Mouse (Mus musculus) G1E-ER4 (cell line): Measurements from ENCODE around the gene Wdr91. TPM values are rescaled to one million over a fixed set of nuclear protein-coding genes. Genes with fewer than 3 reads are reported as not detected.

ENCODE experiments used
- GATA1 ChIP-seq: IDR thresholded peaks from one replicate; pipeline ENCODE4 v1.8.0; 2012; ENCODE audit warnings: low read length, inconsistent platforms
- polyA plus RNA-seq: library from polyadenylated mRNA; stranded (reverse); fragments of >175 nt; gene quantifications from 2 replicates; pipeline ENCODE4 v1.2.3, GENCODE M21; 2012

Wdr91 gene
- polyA plus RNA-seq, 1 experiment, result 14.8 TPM

- no peak for TF ChIP-seq GATA1
These were observed 22.0 kb upstream of the Wdr91 start for GRCm38 (mm10) chr6:34932633-34933032.

- TF ChIP-seq GATA1, result no peak
These were observed 16.9 kb upstream of the Wdr91 start for GRCm38 (mm10) chr6:34927594-34927993.

GRCm38 (mm10) chr6:34927156-34927555, 16.5 kb upstream of the Wdr91 start:
- TF ChIP-seq GATA1, result no peak

- TF ChIP-seq GATA1, result no peak
These were observed 11.3 kb upstream of the Wdr91 start for GRCm38 (mm10) chr6:34921941-34922340.

GRCm38 (mm10) chr6:34920631-34921030, 10.0 kb upstream of the Wdr91 start:
- TF ChIP-seq GATA1, result no peak

- no peak for TF ChIP-seq GATA1
These were observed 9.3 kb upstream of the Wdr91 start, which contains the start of gene Stra8 for GRCm38 (mm10) chr6:34919956-34920355. Gene Stra8, plus strand, starts transcription at chr6:34920163.

GRCm38 (mm10) chr6:34919146-34919545, 8.5 kb upstream of the Wdr91 start:
- TF ChIP-seq GATA1, result no peak

GRCm38 (mm10) chr6:34914462-34914861, 3.8 kb upstream of the Wdr91 start:
- TF ChIP-seq GATA1, result no peak

GRCm38 (mm10) chr6:34913341-34914040, 2.8 kb upstream of the Wdr91 start:
- TF ChIP-seq GATA1, result no peak

- no peak for TF ChIP-seq GATA1
These were observed 888 bp downstream of the Wdr91 start for GRCm38 (mm10) chr6:34909631-34910345.

GRCm38 (mm10) chr6:34907696-34908260, 2.9 kb downstream of the Wdr91 start:
- no peak for TF ChIP-seq GATA1

GRCm38 (mm10) chr6:34907121-34907614, 3.5 kb downstream of the Wdr91 start:
- TF ChIP-seq GATA1, result no peak

- no peak for TF ChIP-seq GATA1
These were observed 4.0 kb downstream of the Wdr91 start for GRCm38 (mm10) chr6:34906661-34907060.

- no peak for TF ChIP-seq GATA1
These were observed 4.6 kb downstream of the Wdr91 start for GRCm38 (mm10) chr6:34906125-34906524.

- TF ChIP-seq GATA1, result no peak
These were observed 6.3 kb downstream of the Wdr91 start for GRCm38 (mm10) chr6:34904361-34904760.

- no peak for TF ChIP-seq GATA1
These were observed 6.8 kb downstream of the Wdr91 start for GRCm38 (mm10) chr6:34903851-34904250.
